Mouse (Mus musculus) cerebellum, adult 11-12 months (tissue): ENCODE results near the gene Spen.

Experiments
- DNase-seq: peaks from one replicate; pipeline ENCODE4 v3.0.0; 2022

Gene Spen

DNA sequence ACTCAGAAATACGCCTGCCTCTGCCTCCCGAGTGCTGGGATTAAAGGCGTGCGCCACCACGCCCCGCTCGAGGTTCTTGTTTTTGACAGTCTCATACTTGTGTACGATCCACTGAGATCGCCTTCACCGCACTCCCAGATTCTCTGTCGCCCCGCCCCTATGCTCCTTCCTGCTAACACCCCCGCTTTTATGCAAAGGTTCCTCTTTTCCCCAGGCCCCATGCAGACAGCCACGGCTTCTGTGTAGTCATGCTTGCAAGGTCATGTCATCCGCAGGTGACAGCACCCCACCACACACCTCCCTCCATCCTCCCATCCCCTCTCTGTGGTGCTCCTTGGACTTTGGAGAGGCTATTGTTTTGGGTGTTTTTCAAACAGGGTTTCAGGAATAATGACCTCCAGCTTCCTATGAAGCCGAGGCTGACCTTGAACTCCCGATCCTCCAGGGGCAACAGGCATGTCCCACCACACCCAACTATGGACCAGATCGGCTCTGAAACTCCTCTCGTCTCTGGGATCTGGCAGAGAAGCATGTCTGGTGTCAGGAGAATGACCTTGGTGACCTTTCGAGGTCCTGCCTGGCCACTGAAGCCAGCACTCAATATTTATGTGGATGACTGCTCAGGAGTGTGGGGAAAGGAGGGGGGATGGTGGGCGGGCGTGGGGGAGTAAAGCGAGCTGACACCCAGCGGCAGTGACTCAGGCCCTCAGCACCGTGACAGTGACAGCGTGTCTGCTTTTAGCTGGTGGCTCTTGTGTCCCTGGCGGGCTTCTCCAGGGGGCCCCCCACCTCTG, 118.8 kb downstream of the Spen start:
- DNase-seq: no peak
